Mouse (Mus musculus): ENCODE measurements at regions not wholly inside any gene's neighbourhood (a gene's known extent, or its start where the extent isn't known, plus 50 kb on each side); places are given as distances from the start of the nearest gene placed in this dataset.

- no peak for DNase-seq (ENCODE audit: low read depth, low spot score)
Measured at GRCm38 (mm10) chr15:52783940-52784339, 1100.8 kb upstream of the Gm7489 start.

GRCm38 (mm10) chr15:52785196-52785595 is 1099.5 kb upstream of the Gm7489 start:
- no peak for DNase-seq (ENCODE audit: low read depth, low spot score)

- no peak for DNase-seq (ENCODE audit: low read depth, low spot score)
Measured at GRCm38 (mm10) chr15:52785976-52786375, 1098.7 kb upstream of the Gm7489 start.

GRCm38 (mm10) chr15:52805479-52806199 is 1079.1 kb upstream of the Gm7489 start:
- no peak for DNase-seq (ENCODE audit: low read depth, low spot score)

GRCm38 (mm10) chr15:52808622-52809021 is 1076.1 kb upstream of the Gm7489 start:
- peak; percentile 19 for DNase-seq (ENCODE audit: low read depth, low spot score)

GRCm38 (mm10) chr15:52820796-52821195 is 1063.9 kb upstream of the Gm7489 start:
- no peak for DNase-seq (ENCODE audit: low read depth, low spot score)

GRCm38 (mm10) chr15:52836896-52837295 is 1047.8 kb upstream of the Gm7489 start:
- DNase-seq (ENCODE audit: low read depth, low spot score): no peak

- DNase-seq (ENCODE audit: low read depth, low spot score): peak; percentile 80
Measured at GRCm38 (mm10) chr15:52848132-52848531, 1036.6 kb upstream of the Gm7489 start.

GRCm38 (mm10) chr15:52858682-52859081 is 1026.0 kb upstream of the Gm7489 start:
- DNase-seq (ENCODE audit: low read depth, low spot score): no peak

- DNase-seq (ENCODE audit: low read depth, low spot score): no peak
Measured at GRCm38 (mm10) chr15:52863494-52863893, 1021.2 kb upstream of the Gm7489 start.

- DNase-seq (ENCODE audit: low read depth, low spot score): no peak
Measured at GRCm38 (mm10) chr15:52892244-52892950, 992.3 kb upstream of the Gm7489 start.

- DNase-seq (ENCODE audit: low read depth, low spot score): no peak
Measured at GRCm38 (mm10) chr15:52898107-52898506, 986.6 kb upstream of the Gm7489 start.

GRCm38 (mm10) chr15:52899403-52899802 is 985.3 kb upstream of the Gm7489 start:
- DNase-seq (ENCODE audit: low read depth, low spot score): no peak

- no peak for DNase-seq (ENCODE audit: low read depth, low spot score)
Measured at GRCm38 (mm10) chr15:52899822-52900221, 984.9 kb upstream of the Gm7489 start.

- no peak for DNase-seq (ENCODE audit: low read depth, low spot score)
Measured at GRCm38 (mm10) chr15:52905231-52905630, 979.5 kb upstream of the Gm7489 start.

- DNase-seq (ENCODE audit: low read depth, low spot score): no peak
Measured at GRCm38 (mm10) chr15:52907217-52907616, 977.5 kb upstream of the Gm7489 start.

GRCm38 (mm10) chr15:52922277-52922676 is 962.4 kb upstream of the Gm7489 start:
- peak; percentile 92 for DNase-seq (ENCODE audit: low read depth, low spot score)

GRCm38 (mm10) chr15:52928408-52928807 is 956.3 kb upstream of the Gm7489 start:
- DNase-seq (ENCODE audit: low read depth, low spot score): peak; percentile 98

GRCm38 (mm10) chr15:52937138-52937537 is 947.6 kb upstream of the Gm7489 start:
- DNase-seq (ENCODE audit: low read depth, low spot score): no peak

GRCm38 (mm10) chr15:52944592-52944991 is 940.1 kb upstream of the Gm7489 start:
- DNase-seq (ENCODE audit: low read depth, low spot score): peak; percentile 11

GRCm38 (mm10) chr15:52948196-52948595 is 936.5 kb upstream of the Gm7489 start:
- peak; percentile 79 for DNase-seq (ENCODE audit: low read depth, low spot score)

GRCm38 (mm10) chr15:52953480-52953879 is 931.2 kb upstream of the Gm7489 start:
- no peak for DNase-seq (ENCODE audit: low read depth, low spot score)
